Mouse (Mus musculus) CH12.LX (cell line): ENCODE measurements at regions not wholly inside any gene's neighbourhood (a gene's known extent, or its start where the extent isn't known, plus 50 kb on each side); places are given as distances from the start of the nearest gene placed in this dataset.

Experiments
- DNase-seq: peaks from one replicate; pipeline ENCODE4 v3.0.0-alpha.2; 2013; ENCODE audit errors: extremely low read depth
- H3K27ac ChIP-seq: 2 replicates; pipeline ENCODE4 v1.5.1; 2012; ENCODE audit warnings: low read depth, mild to moderate bottlenecking, control low read depth, moderate library complexity; ENCODE audit not compliant: insufficient read depth
- H3K27me3 ChIP-seq: replicated peaks from 2 replicates; pipeline ENCODE3; 2012; ENCODE audit warnings: inconsistent platforms
- H3K36me3 ChIP-seq, 2 experiments: replicated peaks in 1 of 2; 2 replicates each; pipeline versions ENCODE3 to v1.6.1; 2012; ENCODE audit warnings: inconsistent platforms in 1 of 2, low read length in 1 of 2, mild to moderate bottlenecking in 1 of 2, mixed read lengths in 1 of 2, moderate library complexity in 1 of 2; ENCODE audit not compliant: control insufficient read depth in 1 of 2, insufficient read depth in 1 of 2
- H3K4me1 ChIP-seq, 2 experiments: 2 replicates each; pipeline ENCODE4 v1.6.1; 2012; ENCODE audit warnings: inconsistent platforms in 1 of 2, moderate library complexity in 1 of 2; ENCODE audit not compliant: insufficient read depth in 2 of 2, control insufficient read depth in 1 of 2
- H3K4me2 ChIP-seq: 2 replicates; pipeline ENCODE4 v1.6.1; 2012; ENCODE audit warnings: low read depth, mild to moderate bottlenecking, control low read depth; ENCODE audit not compliant: poor library complexity, insufficient read depth, severe bottlenecking
- H3K4me3 ChIP-seq, 3 experiments: fragments of 150-350 bp in 1 of 3; sonication (generic) in 1 of 3; replicated peaks in 1 of 3; 2 replicates each; pipeline versions ENCODE3 to v1.5.1; 2011 to 2012; ENCODE audit warnings: low read depth in 2 of 3, low read length in 2 of 3, mild to moderate bottlenecking in 2 of 3, moderate library complexity in 2 of 3, control low read depth in 1 of 3, improper control_type of control experiment in 1 of 3, inconsistent platforms in 1 of 3, mixed read lengths in 1 of 3; ENCODE audit not compliant: poor library complexity in 1 of 3
- H3K79me2 ChIP-seq: replicated peaks from 2 replicates; pipeline ENCODE4 v1.6.1; 2012; ENCODE audit warnings: mild to moderate bottlenecking, moderate library complexity; ENCODE audit not compliant: control insufficient read depth, poor library complexity, insufficient read depth, severe bottlenecking; ENCODE audit errors: extremely low read depth
- H3K9ac ChIP-seq: 2 replicates; pipeline ENCODE4 v1.6.1; 2012; ENCODE audit warnings: low read depth, mild to moderate bottlenecking, control low read depth, moderate library complexity; ENCODE audit not compliant: insufficient read depth
- H3K9me3 ChIP-seq: replicated peaks from 2 replicates; pipeline ENCODE3; 2012; ENCODE audit warnings: low read length, inconsistent platforms, mixed read lengths
- BHLHE40 ChIP-seq: IDR thresholded peaks from 2 replicates; pipeline ENCODE4 v1.6.1; 2011; ENCODE audit warnings: mild to moderate bottlenecking, low read depth, low read length, improper control_type of control experiment
- CHD1 ChIP-seq: IDR thresholded peaks from 2 replicates; pipeline ENCODE4 v1.6.1; 2012; ENCODE audit warnings: low read depth, low read length, improper control_type of control experiment, inconsistent platforms
- CTCF ChIP-seq, 2 experiments: IDR thresholded peaks in 1 of 2; conservative IDR thresholded peaks in 1 of 2; 2 replicates each; pipeline ENCODE4 v1.5.1; 2011 to 2012; ENCODE audit warnings: low read depth in 2 of 2, low read length in 2 of 2, improper control_type of control experiment in 1 of 2, inconsistent platforms in 1 of 2, mild to moderate bottlenecking in 1 of 2, moderate library complexity in 1 of 2
- E2F4 ChIP-seq: IDR thresholded peaks from 2 replicates; pipeline ENCODE4 v1.6.1; 2011; ENCODE audit warnings: low read depth, low read length, improper control_type of control experiment; ENCODE audit not compliant: insufficient replicate concordance
- ELF1 ChIP-seq: IDR thresholded peaks from 2 replicates; pipeline ENCODE4 v1.6.1; 2014; ENCODE audit warnings: low read depth, mild to moderate bottlenecking, inconsistent platforms, low read length, improper control_type of control experiment
- EP300 ChIP-seq: IDR thresholded peaks from 2 replicates; pipeline ENCODE4 v1.6.1; 2011; ENCODE audit warnings: low read length, improper control_type of control experiment
- ETS1 ChIP-seq: conservative IDR thresholded peaks from 2 replicates; pipeline ENCODE4 v1.6.1; 2012; ENCODE audit warnings: low read depth, mild to moderate bottlenecking, inconsistent platforms, low read length, improper control_type of control experiment, moderate library complexity
- HCFC1 ChIP-seq: IDR thresholded peaks from 2 replicates; pipeline ENCODE4 v1.6.1; 2012; ENCODE audit warnings: low read depth, mild to moderate bottlenecking, inconsistent platforms, low read length, improper control_type of control experiment
- JUND ChIP-seq: conservative IDR thresholded peaks from 2 replicates; pipeline ENCODE4 v1.6.1; 2011; ENCODE audit warnings: low read depth, low read length, improper control_type of control experiment
- MAFK ChIP-seq: IDR thresholded peaks from 2 replicates; pipeline ENCODE4 v1.6.1; 2011; ENCODE audit warnings: low read length, improper control_type of control experiment; ENCODE audit not compliant: insufficient replicate concordance
- MAX ChIP-seq: IDR thresholded peaks from 2 replicates; pipeline ENCODE4 v1.6.1; 2011; ENCODE audit warnings: low read length, improper control_type of control experiment
- MAZ ChIP-seq: IDR thresholded peaks from 2 replicates; pipeline ENCODE4 v1.6.1; 2012; ENCODE audit warnings: low read depth, mild to moderate bottlenecking, inconsistent platforms, low read length, improper control_type of control experiment, moderate library complexity
- MXI1 ChIP-seq: IDR thresholded peaks from 2 replicates; pipeline ENCODE4 v1.6.1; 2011; ENCODE audit warnings: mild to moderate bottlenecking, low read depth, low read length, improper control_type of control experiment
- NRF1 ChIP-seq: IDR thresholded peaks from 2 replicates; pipeline ENCODE4 v1.6.1; 2014; ENCODE audit warnings: low read depth, mild to moderate bottlenecking, inconsistent platforms, low read length, improper control_type of control experiment, moderate library complexity
- PAX5 ChIP-seq: IDR thresholded peaks from 2 replicates; pipeline ENCODE4 v1.6.1; 2012; ENCODE audit warnings: low read length, inconsistent platforms, mixed read lengths
- POLR2AphosphoS2 ChIP-seq: IDR thresholded peaks from 2 replicates; pipeline ENCODE4 v1.6.1; 2011; ENCODE audit warnings: low read depth, low read length, improper control_type of control experiment
- RAD21 ChIP-seq: IDR thresholded peaks from 2 replicates; pipeline ENCODE4 v1.6.1; 2011; ENCODE audit warnings: low read depth, mild to moderate bottlenecking, low read length, improper control_type of control experiment, moderate library complexity
- SIN3A ChIP-seq: IDR thresholded peaks from 2 replicates; pipeline ENCODE4 v1.6.1; 2012; ENCODE audit warnings: low read length, improper control_type of control experiment, inconsistent platforms
- SMC3 ChIP-seq: IDR thresholded peaks from 2 replicates; pipeline ENCODE4 v1.6.1; 2011; ENCODE audit warnings: low read depth, low read length, improper control_type of control experiment
- TCF12 ChIP-seq: IDR thresholded peaks from 2 replicates; pipeline ENCODE4 v1.6.1; 2014; ENCODE audit warnings: low read depth, mild to moderate bottlenecking, inconsistent platforms, low read length, improper control_type of control experiment
- USF1 ChIP-seq: IDR thresholded peaks from 2 replicates; pipeline ENCODE4 v1.6.1; 2014; ENCODE audit warnings: low read depth, mild to moderate bottlenecking, inconsistent platforms, low read length, improper control_type of control experiment
- ZC3H11A ChIP-seq: IDR thresholded peaks from 2 replicates; pipeline ENCODE4 v1.6.1; 2012; ENCODE audit warnings: low read depth, mild to moderate bottlenecking, inconsistent platforms, low read length, improper control_type of control experiment
- ZMIZ1 ChIP-seq: IDR thresholded peaks from 2 replicates; pipeline ENCODE4 v1.6.1; 2012; ENCODE audit warnings: low read depth, mild to moderate bottlenecking, inconsistent platforms, low read length, improper control_type of control experiment
- dilution Hi-C: fragments of 300-500 bp; cut with MboI; formaldehyde crosslinking; loops from 2 replicates; pipeline ENCODE4 v1.14.3; 2020; ENCODE audit warnings: low sequenced_read_pairs; ENCODE audit not compliant: extremely low pct_unique_long_range_greater_than_20kb, extremely low pct_ligation_motif_present
- in situ Hi-C: fragments of 300-500 bp; cut with MboI; formaldehyde crosslinking; loops from 3 replicates; pipeline ENCODE4 v1.14.3; 2019; ENCODE audit warnings: low sequenced_read_pairs, low pct_ligation_motif_present, low pct_unique_long_range_greater_than_20kb, mixed read lengths

DNA sequence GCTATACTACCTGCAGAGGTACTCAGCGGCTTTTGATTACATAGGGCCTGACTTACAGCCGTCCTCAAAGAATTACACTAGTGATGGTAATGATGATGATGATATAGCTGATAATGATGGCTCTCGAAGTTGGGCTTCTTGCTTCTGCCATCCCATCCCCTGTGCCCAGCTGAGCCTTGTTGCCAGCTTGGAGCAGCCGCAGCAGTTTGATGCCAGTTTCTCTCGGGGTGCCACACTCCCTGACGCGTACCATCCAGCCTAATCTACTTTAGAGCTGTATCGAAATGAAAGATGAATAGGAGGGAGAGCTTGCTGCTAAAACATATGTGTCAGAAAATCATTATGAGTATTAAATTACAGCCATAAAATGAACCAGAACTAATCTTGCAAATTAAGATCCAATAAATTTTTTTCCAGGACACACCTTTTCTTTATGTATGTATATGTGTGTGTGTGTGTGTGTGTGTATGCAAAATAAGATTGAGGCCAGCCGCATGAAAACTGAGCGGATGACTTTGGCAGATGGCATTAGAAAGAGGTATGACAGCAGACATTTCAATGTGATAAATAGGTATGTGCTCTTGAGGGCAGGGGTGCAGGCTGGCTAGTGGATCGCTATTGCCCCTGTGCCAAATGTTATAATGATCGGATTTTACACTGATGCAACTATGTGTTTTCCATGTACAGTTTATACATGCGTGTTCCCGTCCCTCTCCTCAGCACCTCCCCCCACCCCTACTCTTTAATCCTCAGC lies 443.3 kb downstream of the Cd83 start:
- dilution Hi-C loops: no loop called here
- H3K27me3 ChIP-seq: no peaks in the 10 kb centered on the region
- TF ChIP-seq NRF1 (no peak), EP300 (no peak), RAD21 (no peak), SMC3 (no peak), HCFC1 (no peak), E2F4 (no peak), CTCF (conservative IDR thresholded peaks at IDR 0.05 in 1 of 2, IDR thresholded peaks at IDR 0.05 in 1 of 2; ENCODE audit: low read depth in 2 of 2, low read length in 2 of 2) (no peak), ZMIZ1 (no peak), ZC3H11A (no peak)
- TF ChIP-seq, all 38 proteins: peak for 0
- in situ Hi-C loops: no loop called here
- H3K36me3 ChIP-seq: no peaks in the 10 kb centered on the region
- no peak for DNase-seq
- no peak overlapping the region for H3K9ac ChIP-seq
- peaks cover 11 to 19% of the 10 kb centered on the region in 2 experiments for H3K4me1 ChIP-seq
- H3K4me3 ChIP-seq: no peak overlapping the region
- H3K79me2 ChIP-seq: no peaks in the 10 kb centered on the region
- peaks cover 11% of the 10 kb centered on the region for H3K9me3 ChIP-seq
- no peak overlapping the region for H3K27ac ChIP-seq
- H3K4me2 ChIP-seq: no peak overlapping the region

DNA sequence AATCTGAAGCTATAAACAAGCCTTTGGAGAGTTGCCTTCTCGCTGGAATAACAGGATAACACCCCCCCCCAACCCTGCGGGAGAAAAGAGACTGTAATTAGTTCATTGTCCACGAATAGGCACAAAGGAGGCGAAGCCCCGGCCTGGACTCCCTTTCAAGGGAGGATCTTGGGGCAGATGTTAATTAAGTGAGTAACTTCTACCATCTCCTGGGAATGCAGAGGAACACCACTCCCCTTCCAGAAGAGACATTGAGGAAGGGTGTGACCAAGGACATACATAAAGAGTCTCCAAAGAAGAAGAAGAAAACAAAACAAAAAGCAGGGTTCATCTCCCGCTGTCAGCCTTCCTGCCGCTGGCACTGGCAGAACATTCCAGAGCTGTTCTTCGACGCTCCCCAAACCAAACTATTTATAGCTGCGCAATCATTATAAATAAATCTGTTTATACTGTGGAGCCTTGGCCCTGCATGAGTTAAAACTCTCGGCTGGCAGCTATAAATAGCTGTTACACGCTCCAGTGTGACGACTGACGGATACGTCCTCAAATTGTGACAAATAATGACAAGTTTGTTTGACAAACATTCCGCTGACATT lies 444.1 kb downstream of the Cd83 start:
- no peak overlapping the region for H3K4me3 ChIP-seq
- TF ChIP-seq MAX: no peak
- no peak for TF ChIP-seq SIN3A
- no peak for TF ChIP-seq MAFK
- no peak for DNase-seq
- no peak overlapping the region for H3K9ac ChIP-seq
- H3K27me3 ChIP-seq: no peaks in the 10 kb centered on the region
- in situ Hi-C loops (no loop called here), dilution Hi-C loops (no loop called here)
- H3K79me2 ChIP-seq: no peaks in the 10 kb centered on the region
- peaks cover 11% of the 10 kb centered on the region for H3K9me3 ChIP-seq
- H3K27ac ChIP-seq: no peak overlapping the region
- no peaks in the 10 kb centered on the region for H3K36me3 ChIP-seq
- no peak overlapping the region for H3K4me2 ChIP-seq
- peaks cover 11 to 19% of the 10 kb centered on the region in 2 experiments for H3K4me1 ChIP-seq

GRCm38 (mm10) chr13:44229136-44229611 lies 444.6 kb downstream of the Cd83 start:
- in situ Hi-C loops: no loop called here
- Histone ChIP-seq H3K27ac (no peak overlapping the region), H3K4me3 (no peak overlapping the region), H3K36me3 (no peaks in the 10 kb centered on the region), H3K4me1 (peaks cover 11 to 21% of the 10 kb centered on the region in 2 experiments), H3K27me3 (no peaks in the 10 kb centered on the region), H3K9ac (no peak overlapping the region), H3K9me3 (peaks cover 7% of the 10 kb centered on the region), H3K79me2 (no peaks in the 10 kb centered on the region), H3K4me2 (no peak overlapping the region)
- TF ChIP-seq MAZ (no peak), MAX (no peak), MXI1 (no peak), EP300 (no peak), BHLHE40 (no peak), ETS1 (no peak), ELF1 (no peak), SIN3A (no peak), PAX5 (no peak), POLR2AphosphoS2 (no peak), USF1 (no peak), NRF1 (no peak), JUND (no peak), TCF12 (no peak), CHD1 (no peak)
- dilution Hi-C loops: no loop called here
- no peak for DNase-seq
